Mouse (Mus musculus): ENCODE data around the gene Fate1. TPM values are rescaled to one million over a fixed set of nuclear protein-coding genes. Genes with fewer than 3 reads are reported as not detected.
A peak's percentile ranks its signal among the peaks of the same experiment; 100 is the strongest.
"Not testable (repeated sequence)": the region's sequence is repeated elsewhere in the genome, so short reads cannot be mapped to it uniquely, and the experiment has no call there.

The Fate1 gene
- not detected in 2 replicates for polyA plus RNA-seq (2015; fragmentation: Nextera tagmentation; extraction: Ambion mirVana)

DNA sequence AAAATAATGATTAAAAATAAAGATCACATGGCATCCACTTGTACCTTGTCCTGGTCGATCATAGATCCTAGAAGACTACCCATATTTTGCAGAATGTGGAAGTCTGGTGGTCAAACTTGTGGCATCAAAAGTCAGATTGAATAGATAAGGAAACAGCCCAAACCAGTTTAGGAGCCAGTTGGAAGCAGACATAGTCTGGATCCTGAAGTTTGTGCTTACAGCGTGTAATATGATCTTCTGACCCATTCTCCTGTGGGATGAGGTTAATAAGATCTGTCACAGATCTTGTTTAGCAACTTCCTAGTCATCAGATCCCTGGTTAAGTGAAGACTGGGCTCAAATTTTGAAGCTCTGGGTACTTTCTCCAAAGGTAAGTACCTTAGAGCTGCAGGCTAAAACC lies at the start of gene Fate1:
Gene Fate1 (plus strand): TSS at position 301 of the 400 bp plus-strand sequence.
- no peaks in the 10 kb centered on the region for H3K9me3 ChIP-seq (replicated peaks; ENCODE audit: control insufficient read depth, low read length)
- ATAC-seq (ENCODE audit: low read depth) = no peak
- no peak within 1 kb of the TSS for H3K27ac ChIP-seq (ENCODE audit: low read length)
- H3K9ac ChIP-seq (ENCODE audit: low read depth, low read length) = no peak within 1 kb of the TSS
- H3K4me2 ChIP-seq (ENCODE audit: low read depth, low read length) = no peak within 1 kb of the TSS
- 40% methylated on average over 2 of the region's 2 CpGs for WGBS (ENCODE audit: insufficient replicate concordance)
- no peak within 1 kb of the TSS for H3K4me3 ChIP-seq (ENCODE audit: low read depth, low read length)
- no peaks in the 10 kb centered on the region for H3K27me3 ChIP-seq (ENCODE audit: control insufficient read depth, insufficient read depth, low read depth, low read length)
- H3K4me1 ChIP-seq (ENCODE audit: control insufficient read depth, low read depth, low read length) = no peaks in the 10 kb centered on the region
- H3K36me3 ChIP-seq (ENCODE audit: control insufficient read depth, insufficient read depth) = no peaks in the 10 kb centered on the region

DNA sequence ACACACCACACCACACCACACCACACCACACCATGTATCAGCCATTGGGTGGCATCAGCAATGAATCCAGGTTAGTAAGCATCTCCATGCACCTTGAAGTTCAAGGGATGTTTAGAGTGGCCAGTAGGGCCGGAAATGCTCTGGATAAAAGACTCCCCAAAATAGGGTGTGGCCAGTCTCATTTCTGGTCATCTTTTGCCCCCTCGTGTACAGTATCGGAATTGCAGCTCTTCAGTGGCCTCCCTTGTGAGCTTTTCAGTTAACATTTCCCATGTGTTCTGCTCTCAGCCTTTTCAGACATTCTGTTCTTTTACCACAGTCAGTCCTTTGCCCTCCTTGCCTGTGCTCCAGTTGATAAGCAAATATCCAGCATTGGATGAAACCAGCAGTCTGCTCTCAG lies 26.2 kb upstream of the Fate1 start:
- Histone ChIP-seq H3K36me3 (ENCODE audit: control insufficient read depth, insufficient read depth) (no peaks in the 10 kb centered on the region), H3K4me3 (ENCODE audit: low read depth, low read length) (no peak overlapping the region), H3K4me1 (ENCODE audit: control insufficient read depth, low read depth, low read length) (no peaks in the 10 kb centered on the region), H3K4me2 (ENCODE audit: low read depth, low read length) (no peak overlapping the region), H3K27me3 (ENCODE audit: control insufficient read depth, insufficient read depth, low read depth, low read length) (no peaks in the 10 kb centered on the region), H3K27ac (ENCODE audit: low read length) (no peak overlapping the region), H3K9ac (ENCODE audit: low read depth, low read length) (no peak overlapping the region), H3K9me3 (replicated peaks; ENCODE audit: control insufficient read depth, low read length) (no peaks in the 10 kb centered on the region)
- WGBS (ENCODE audit: insufficient replicate concordance) = 22% methylated on average over 3 of the region's 3 CpGs
- ATAC-seq (ENCODE audit: low read depth) = no peak

DNA sequence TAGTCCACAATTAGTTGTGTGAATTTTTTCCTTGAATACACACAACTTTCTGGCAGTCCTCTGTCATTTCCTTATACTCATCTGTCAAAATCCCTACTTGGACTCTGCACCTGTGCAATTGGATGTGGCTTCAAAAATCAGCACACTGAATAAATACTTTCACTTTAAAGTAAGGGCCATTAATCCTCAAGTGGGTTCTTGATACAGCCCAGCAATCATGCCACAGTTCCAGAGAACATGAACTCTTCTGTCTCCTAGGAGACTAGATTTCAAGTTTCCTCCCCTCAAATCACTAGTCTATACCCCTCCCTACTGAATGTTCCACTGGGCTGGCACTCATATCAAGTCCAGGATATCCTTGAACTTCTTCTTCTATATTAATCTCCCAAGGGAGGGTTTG lies 14.4 kb upstream of the Fate1 start:
- Histone ChIP-seq H3K9me3 (replicated peaks; ENCODE audit: control insufficient read depth, low read length) (no peaks in the 10 kb centered on the region), H3K4me3 (ENCODE audit: low read depth, low read length) (no peak overlapping the region), H3K4me1 (ENCODE audit: control insufficient read depth, low read depth, low read length) (no peaks in the 10 kb centered on the region), H3K36me3 (ENCODE audit: control insufficient read depth, insufficient read depth) (no peaks in the 10 kb centered on the region), H3K27me3 (ENCODE audit: control insufficient read depth, insufficient read depth, low read depth, low read length) (peaks cover 13% of the 10 kb centered on the region), H3K9ac (ENCODE audit: low read depth, low read length) (no peak overlapping the region), H3K27ac (ENCODE audit: low read length) (no peak overlapping the region), H3K4me2 (ENCODE audit: low read depth, low read length) (no peak overlapping the region)
- no peak for ATAC-seq (ENCODE audit: low read depth)

DNA sequence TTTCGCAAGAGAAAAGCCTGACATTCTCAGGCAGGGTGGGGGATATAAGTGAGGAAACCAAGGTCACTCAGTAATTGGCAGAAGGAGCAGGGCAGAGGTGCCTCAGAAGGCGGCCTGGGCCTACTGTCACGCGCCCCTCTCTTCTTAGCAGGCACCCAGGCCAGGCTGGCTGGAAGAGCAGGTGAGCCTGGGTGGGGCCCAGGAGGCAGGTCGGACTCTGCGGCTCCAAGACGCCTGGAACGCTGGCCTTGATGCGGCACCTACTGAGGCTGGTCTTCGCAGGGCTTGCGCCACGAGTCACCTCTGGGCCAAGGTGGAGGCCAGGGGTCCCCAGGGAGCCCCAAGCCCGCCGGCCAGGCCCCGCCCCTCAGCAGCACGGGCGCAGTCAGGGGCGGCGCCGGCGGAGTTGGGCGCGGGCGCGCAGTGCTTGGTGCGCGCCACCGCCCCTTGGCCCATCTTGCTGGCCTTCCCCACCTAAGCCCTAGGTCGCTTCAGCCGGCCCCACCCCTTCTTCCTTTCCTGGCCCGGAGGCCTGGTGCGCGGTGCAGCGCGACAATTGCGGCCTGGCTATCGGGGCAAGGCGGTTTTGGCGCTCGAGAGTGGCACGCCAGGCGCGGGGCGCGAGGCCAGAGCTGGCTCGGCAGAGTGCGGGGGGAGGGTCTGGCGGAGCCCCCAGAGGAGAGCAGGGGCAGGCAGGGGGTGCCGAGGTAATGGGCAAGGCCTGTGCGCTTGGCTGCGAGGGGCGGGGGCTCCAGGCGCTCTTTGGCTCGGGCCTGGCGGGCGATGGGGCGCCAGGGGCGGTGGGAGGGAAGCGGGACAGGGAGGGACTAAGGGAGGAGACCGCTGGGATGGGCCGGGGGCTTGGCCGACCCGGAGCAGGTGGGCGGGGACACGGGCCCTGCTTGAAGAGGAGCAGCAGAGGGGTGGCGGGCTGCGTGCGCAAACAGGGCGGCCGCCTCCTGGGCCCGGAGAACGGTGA lies 10.4 kb upstream of the Fate1 start, which contains the start of gene Prrg3:
Gene Prrg3 (plus strand): TSS at position 552 of the 979 bp plus-strand sequence.
- H3K9ac ChIP-seq (ENCODE audit: low read depth, low read length) = no peak within 1 kb of the TSS

DNA sequence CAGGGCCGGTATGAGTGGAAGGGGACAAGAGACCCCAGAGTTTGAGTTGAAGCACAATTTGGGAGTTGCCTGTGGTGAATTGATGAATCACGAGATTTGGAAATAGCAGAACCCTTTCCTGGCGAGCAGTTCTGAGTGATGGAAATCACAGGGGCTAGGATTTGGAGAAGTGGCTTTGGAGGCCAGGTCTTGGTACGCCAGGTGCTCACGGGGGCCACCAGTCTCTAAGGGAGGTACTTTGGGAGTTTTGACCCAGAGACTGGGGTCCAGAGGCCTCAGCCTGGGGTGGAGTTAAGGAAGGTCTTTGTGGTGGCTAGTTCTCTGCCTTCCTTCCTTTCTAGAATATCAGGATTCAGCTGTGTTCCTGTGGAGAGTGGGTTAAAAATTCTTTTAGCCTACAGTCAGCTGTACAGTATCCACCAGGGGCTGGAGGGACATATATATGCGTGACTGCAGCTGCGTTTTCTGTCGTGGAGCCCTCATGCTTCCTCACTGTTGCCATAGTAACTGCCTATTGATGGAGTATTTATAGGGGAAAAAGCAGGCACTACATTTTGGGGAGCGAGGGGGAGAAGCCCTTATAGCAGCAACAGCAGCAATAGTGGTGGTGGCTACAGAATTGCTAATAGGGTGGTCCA lies 9.4 kb upstream of the Fate1 start:
- no peak overlapping the region for H3K9ac ChIP-seq (ENCODE audit: low read depth, low read length)
- no peaks in the 10 kb centered on the region for H3K36me3 ChIP-seq (ENCODE audit: control insufficient read depth, insufficient read depth)
- H3K9me3 ChIP-seq (replicated peaks; ENCODE audit: control insufficient read depth, low read length) = no peaks in the 10 kb centered on the region
- no peak overlapping the region for H3K4me3 ChIP-seq (ENCODE audit: low read depth, low read length)
- no peak overlapping the region for H3K27ac ChIP-seq (ENCODE audit: low read length)
- no peaks in the 10 kb centered on the region for H3K4me1 ChIP-seq (ENCODE audit: control insufficient read depth, low read depth, low read length)
- 39% methylated on average over 9 of the region's 9 CpGs for WGBS (ENCODE audit: insufficient replicate concordance)
- H3K27me3 ChIP-seq (ENCODE audit: control insufficient read depth, insufficient read depth, low read depth, low read length) = peaks cover 16% of the 10 kb centered on the region
- H3K4me2 ChIP-seq (ENCODE audit: low read depth, low read length) = no peak overlapping the region
- ATAC-seq (ENCODE audit: low read depth) = no peak

More for the DNA sequence above, 10.4 kb upstream of the Fate1 start, which contains the start of gene Prrg3:
- Histone ChIP-seq H3K4me1 (ENCODE audit: control insufficient read depth, low read depth, low read length) (no peaks in the 10 kb centered on the region), H3K4me2 (ENCODE audit: low read depth, low read length) (no peak within 1 kb of the TSS), H3K27me3 (ENCODE audit: control insufficient read depth, insufficient read depth, low read depth, low read length) (peaks cover 16% of the 10 kb centered on the region), H3K9me3 (replicated peaks; ENCODE audit: control insufficient read depth, low read length) (no peaks in the 10 kb centered on the region), H3K4me3 (ENCODE audit: low read depth, low read length) (peak within 1 kb of the TSS; percentile 28; the same call in 1 of the 2 replicates), H3K27ac (ENCODE audit: low read length) (no peak within 1 kb of the TSS), H3K36me3 (ENCODE audit: control insufficient read depth, insufficient read depth) (no peaks in the 10 kb centered on the region)
- peak; percentile 47; the same call in 1 of the 2 replicates for ATAC-seq (ENCODE audit: low read depth)
- 22% methylated on average over 50 of the region's 72 CpGs for WGBS (ENCODE audit: insufficient replicate concordance)

DNA sequence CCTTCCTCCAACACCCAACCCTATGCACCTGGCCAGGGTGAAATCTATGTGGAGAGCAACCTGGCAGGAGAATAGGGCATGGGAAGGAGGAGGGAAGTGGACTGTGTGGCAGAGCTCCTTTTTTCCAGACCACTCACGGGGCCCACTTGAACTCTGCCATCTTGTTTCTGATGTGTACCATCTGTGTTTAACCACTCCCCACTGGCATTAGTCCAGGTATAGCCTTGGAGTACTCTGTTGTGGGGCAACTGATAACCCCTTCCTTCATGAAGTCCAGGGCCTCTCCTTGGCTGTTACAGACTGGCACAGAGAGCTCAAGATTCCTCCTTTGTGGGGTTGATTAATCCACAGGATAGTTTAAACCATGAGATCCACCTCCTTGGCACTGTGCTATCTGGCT lies 4.6 kb upstream of the Fate1 start:
- H3K27me3 ChIP-seq (ENCODE audit: control insufficient read depth, insufficient read depth, low read depth, low read length) = peaks cover 3% of the 10 kb centered on the region; the same call in 1 of the 2 replicates
- no peak for ATAC-seq (ENCODE audit: low read depth)
- no peaks in the 10 kb centered on the region for H3K4me1 ChIP-seq (ENCODE audit: control insufficient read depth, low read depth, low read length)
- H3K36me3 ChIP-seq (ENCODE audit: control insufficient read depth, insufficient read depth) = no peaks in the 10 kb centered on the region
- WGBS (ENCODE audit: insufficient replicate concordance) = 46% methylated on average over 1 of the region's 1 CpGs
- no peak overlapping the region for H3K9ac ChIP-seq (ENCODE audit: low read depth, low read length)
- H3K4me2 ChIP-seq (ENCODE audit: low read depth, low read length) = no peak overlapping the region
- H3K27ac ChIP-seq (ENCODE audit: low read length) = no peak overlapping the region
- no peak overlapping the region for H3K4me3 ChIP-seq (ENCODE audit: low read depth, low read length)
- H3K9me3 ChIP-seq (replicated peaks; ENCODE audit: control insufficient read depth, low read length) = no peaks in the 10 kb centered on the region

DNA sequence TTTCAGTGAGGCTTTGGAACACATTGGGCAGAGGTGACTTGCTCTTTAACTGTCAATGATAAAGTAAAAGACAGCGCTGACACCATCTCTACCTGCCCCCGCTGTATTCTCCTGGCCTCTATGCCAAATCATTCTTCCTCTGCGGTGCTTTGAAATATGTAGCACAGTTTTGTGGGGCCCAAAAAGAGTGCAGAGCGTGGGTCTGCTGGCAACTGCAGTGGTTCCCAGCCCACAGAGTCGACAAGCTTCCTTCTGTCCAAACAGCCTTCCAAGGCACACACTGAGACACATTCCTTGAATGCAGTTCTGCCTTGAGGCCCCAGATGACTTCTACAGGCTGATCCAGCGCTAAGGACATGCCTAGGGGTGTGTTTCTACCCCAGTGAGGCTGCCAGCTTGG lies 4.0 kb upstream of the Fate1 start:
- Histone ChIP-seq H3K4me2 (ENCODE audit: low read depth, low read length) (no peak overlapping the region), H3K4me3 (ENCODE audit: low read depth, low read length) (no peak overlapping the region), H3K36me3 (ENCODE audit: control insufficient read depth, insufficient read depth) (no peaks in the 10 kb centered on the region), H3K27me3 (ENCODE audit: control insufficient read depth, insufficient read depth, low read depth, low read length) (no peaks in the 10 kb centered on the region), H3K4me1 (ENCODE audit: control insufficient read depth, low read depth, low read length) (no peaks in the 10 kb centered on the region), H3K9ac (ENCODE audit: low read depth, low read length) (no peak overlapping the region), H3K9me3 (replicated peaks; ENCODE audit: control insufficient read depth, low read length) (no peaks in the 10 kb centered on the region), H3K27ac (ENCODE audit: low read length) (no peak overlapping the region)
- WGBS (ENCODE audit: insufficient replicate concordance) = 56% methylated on average over 6 of the region's 6 CpGs
- ATAC-seq (ENCODE audit: low read depth) = no peak

DNA sequence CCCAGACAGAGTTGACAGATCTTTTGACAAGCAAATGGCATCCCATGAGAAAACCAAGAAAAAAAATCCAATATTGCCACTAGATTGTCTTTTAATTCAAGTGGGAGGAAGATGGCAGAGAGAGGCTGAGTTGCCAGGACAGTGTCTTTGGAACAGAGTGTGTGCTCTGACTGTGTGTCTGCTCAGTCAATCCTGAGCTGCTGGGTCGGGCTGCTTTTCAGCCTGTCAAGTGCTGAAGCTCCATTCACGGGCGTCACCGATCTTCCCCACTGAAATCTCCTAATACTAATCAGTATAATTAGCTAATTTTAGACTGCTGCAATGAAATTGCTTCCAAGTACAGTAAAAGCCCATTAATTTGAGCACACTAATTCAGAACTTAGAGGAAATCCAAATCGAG lies 1.5 kb upstream of the Fate1 start:
- WGBS (ENCODE audit: insufficient replicate concordance) = 62% methylated on average over 5 of the region's 5 CpGs

DNA sequence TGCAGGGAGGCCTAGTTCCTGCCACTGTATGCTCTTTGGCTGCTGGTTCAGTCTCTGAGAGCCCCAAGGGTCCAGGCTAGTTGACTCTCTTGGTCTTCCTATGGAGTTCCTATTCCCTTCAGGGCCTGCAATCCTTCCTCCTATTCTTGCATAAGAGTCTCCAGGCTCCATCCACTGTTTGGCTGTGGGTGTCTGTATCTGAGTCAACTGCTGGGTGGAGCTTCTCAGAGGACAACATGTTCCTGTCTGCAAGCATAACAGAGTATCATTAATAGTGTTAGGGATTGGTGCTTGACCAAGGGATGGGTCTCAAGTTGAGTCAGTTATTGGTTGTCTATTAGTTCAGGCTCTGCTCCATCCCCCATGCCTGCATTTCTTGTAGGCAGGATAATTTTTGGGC lies 4.9 kb downstream of the Fate1 start:
- not testable (repeated sequence) for H3K36me3 ChIP-seq (ENCODE audit: control insufficient read depth, insufficient read depth); H3K9ac ChIP-seq (ENCODE audit: low read depth, low read length)

More for the DNA sequence above, 1.5 kb upstream of the Fate1 start:
- Histone ChIP-seq H3K4me3 (ENCODE audit: low read depth, low read length) (no peak overlapping the region), H3K9ac (ENCODE audit: low read depth, low read length) (no peak overlapping the region), H3K36me3 (ENCODE audit: control insufficient read depth, insufficient read depth) (no peaks in the 10 kb centered on the region), H3K9me3 (replicated peaks; ENCODE audit: control insufficient read depth, low read length) (no peaks in the 10 kb centered on the region), H3K4me2 (ENCODE audit: low read depth, low read length) (no peak overlapping the region), H3K27me3 (ENCODE audit: control insufficient read depth, insufficient read depth, low read depth, low read length) (no peaks in the 10 kb centered on the region), H3K27ac (ENCODE audit: low read length) (no peak overlapping the region), H3K4me1 (ENCODE audit: control insufficient read depth, low read depth, low read length) (no peaks in the 10 kb centered on the region)
- ATAC-seq (ENCODE audit: low read depth) = no peak

More for the DNA sequence above, 4.9 kb downstream of the Fate1 start:
- H3K27ac ChIP-seq (ENCODE audit: low read length); H3K9me3 ChIP-seq (replicated peaks; ENCODE audit: control insufficient read depth, low read length); H3K4me3 ChIP-seq (ENCODE audit: low read depth, low read length); H3K4me1 ChIP-seq (ENCODE audit: control insufficient read depth, low read depth, low read length); H3K4me2 ChIP-seq (ENCODE audit: low read depth, low read length); ATAC-seq (ENCODE audit: low read depth); H3K27me3 ChIP-seq (ENCODE audit: control insufficient read depth, insufficient read depth, low read depth, low read length): not testable (repeated sequence)
